Mouse (Mus musculus) CH12.LX (cell line): ENCODE data around the gene Trpm5. TPM values are rescaled to one million over a fixed set of nuclear protein-coding genes. Genes with fewer than 3 reads are reported as not detected.
A peak's percentile ranks its signal among the peaks of the same experiment; 100 is the strongest.

Experiments used
- DNase-seq: peaks from one replicate; pipeline ENCODE4 v3.0.0-alpha.2; 2013; ENCODE audit errors: extremely low read depth
- H3K27ac ChIP-seq: 2 replicates; pipeline ENCODE4 v1.5.1; 2012; ENCODE audit warnings: low read depth, mild to moderate bottlenecking, control low read depth, moderate library complexity; ENCODE audit not compliant: insufficient read depth
- H3K27me3 ChIP-seq: replicated peaks from 2 replicates; pipeline ENCODE3; 2012; ENCODE audit warnings: inconsistent platforms
- H3K36me3 ChIP-seq, 2 experiments: replicated peaks in 1 of 2; 2 replicates each; pipeline versions ENCODE3 to v1.6.1; 2012; ENCODE audit warnings: inconsistent platforms in 1 of 2, low read length in 1 of 2, mild to moderate bottlenecking in 1 of 2, mixed read lengths in 1 of 2, moderate library complexity in 1 of 2; ENCODE audit not compliant: control insufficient read depth in 1 of 2, insufficient read depth in 1 of 2
- H3K4me1 ChIP-seq, 2 experiments: 2 replicates each; pipeline ENCODE4 v1.6.1; 2012; ENCODE audit warnings: inconsistent platforms in 1 of 2, moderate library complexity in 1 of 2; ENCODE audit not compliant: insufficient read depth in 2 of 2, control insufficient read depth in 1 of 2
- H3K4me2 ChIP-seq: 2 replicates; pipeline ENCODE4 v1.6.1; 2012; ENCODE audit warnings: low read depth, mild to moderate bottlenecking, control low read depth; ENCODE audit not compliant: poor library complexity, insufficient read depth, severe bottlenecking
- H3K4me3 ChIP-seq, 3 experiments: fragments of 150-350 bp in 1 of 3; sonication (generic) in 1 of 3; replicated peaks in 1 of 3; 2 replicates each; pipeline versions ENCODE3 to v1.5.1; 2011 to 2012; ENCODE audit warnings: low read depth in 2 of 3, low read length in 2 of 3, mild to moderate bottlenecking in 2 of 3, moderate library complexity in 2 of 3, control low read depth in 1 of 3, improper control_type of control experiment in 1 of 3, inconsistent platforms in 1 of 3, mixed read lengths in 1 of 3; ENCODE audit not compliant: poor library complexity in 1 of 3
- H3K79me2 ChIP-seq: replicated peaks from 2 replicates; pipeline ENCODE4 v1.6.1; 2012; ENCODE audit warnings: mild to moderate bottlenecking, moderate library complexity; ENCODE audit not compliant: control insufficient read depth, poor library complexity, insufficient read depth, severe bottlenecking; ENCODE audit errors: extremely low read depth
- H3K9ac ChIP-seq: 2 replicates; pipeline ENCODE4 v1.6.1; 2012; ENCODE audit warnings: low read depth, mild to moderate bottlenecking, control low read depth, moderate library complexity; ENCODE audit not compliant: insufficient read depth
- H3K9me3 ChIP-seq: replicated peaks from 2 replicates; pipeline ENCODE3; 2012; ENCODE audit warnings: low read length, inconsistent platforms, mixed read lengths
- BHLHE40 ChIP-seq: IDR thresholded peaks from 2 replicates; pipeline ENCODE4 v1.6.1; 2011; ENCODE audit warnings: mild to moderate bottlenecking, low read depth, low read length, improper control_type of control experiment
- CHD2 ChIP-seq: IDR thresholded peaks from 2 replicates; pipeline ENCODE4 v1.6.1; 2011; ENCODE audit warnings: low read length, improper control_type of control experiment
- ELF1 ChIP-seq: IDR thresholded peaks from 2 replicates; pipeline ENCODE4 v1.6.1; 2014; ENCODE audit warnings: low read depth, mild to moderate bottlenecking, inconsistent platforms, low read length, improper control_type of control experiment
- HCFC1 ChIP-seq: IDR thresholded peaks from 2 replicates; pipeline ENCODE4 v1.6.1; 2012; ENCODE audit warnings: low read depth, mild to moderate bottlenecking, inconsistent platforms, low read length, improper control_type of control experiment
- IRF4 ChIP-seq: IDR thresholded peaks from 2 replicates; pipeline ENCODE4 v1.6.1; 2014; ENCODE audit warnings: low read depth, mild to moderate bottlenecking, inconsistent platforms, low read length, improper control_type of control experiment
- KAT2A ChIP-seq: IDR thresholded peaks from 2 replicates; pipeline ENCODE4 v1.6.1; 2012; ENCODE audit warnings: low read length, improper control_type of control experiment, inconsistent platforms; ENCODE audit not compliant: insufficient replicate concordance
- MAFK ChIP-seq: IDR thresholded peaks from 2 replicates; pipeline ENCODE4 v1.6.1; 2011; ENCODE audit warnings: low read length, improper control_type of control experiment; ENCODE audit not compliant: insufficient replicate concordance
- MAZ ChIP-seq: IDR thresholded peaks from 2 replicates; pipeline ENCODE4 v1.6.1; 2012; ENCODE audit warnings: low read depth, mild to moderate bottlenecking, inconsistent platforms, low read length, improper control_type of control experiment, moderate library complexity
- MXI1 ChIP-seq: IDR thresholded peaks from 2 replicates; pipeline ENCODE4 v1.6.1; 2011; ENCODE audit warnings: mild to moderate bottlenecking, low read depth, low read length, improper control_type of control experiment
- NELFE ChIP-seq: IDR thresholded peaks from 2 replicates; pipeline ENCODE4 v1.6.1; 2011; ENCODE audit warnings: low read depth, low read length, improper control_type of control experiment
- NRF1 ChIP-seq: IDR thresholded peaks from 2 replicates; pipeline ENCODE4 v1.6.1; 2014; ENCODE audit warnings: low read depth, mild to moderate bottlenecking, inconsistent platforms, low read length, improper control_type of control experiment, moderate library complexity
- PAX5 ChIP-seq: IDR thresholded peaks from 2 replicates; pipeline ENCODE4 v1.6.1; 2012; ENCODE audit warnings: low read length, inconsistent platforms, mixed read lengths
- RCOR1 ChIP-seq: conservative IDR thresholded peaks from 2 replicates; pipeline ENCODE4 v1.6.1; 2012; ENCODE audit warnings: low read depth, mild to moderate bottlenecking, inconsistent platforms, low read length, improper control_type of control experiment
- SIN3A ChIP-seq: IDR thresholded peaks from 2 replicates; pipeline ENCODE4 v1.6.1; 2012; ENCODE audit warnings: low read length, improper control_type of control experiment, inconsistent platforms
- TBP ChIP-seq: conservative IDR thresholded peaks from 2 replicates; pipeline ENCODE4 v1.6.1; 2011; ENCODE audit warnings: low read depth, low read length, improper control_type of control experiment
- USF2 ChIP-seq: conservative IDR thresholded peaks from 2 replicates; pipeline ENCODE4 v1.6.1; 2011; ENCODE audit warnings: low read depth, low read length, improper control_type of control experiment
- ZKSCAN1 ChIP-seq: IDR thresholded peaks from 2 replicates; pipeline ENCODE4 v1.6.1; 2012; ENCODE audit warnings: low read depth, inconsistent platforms, low read length, improper control_type of control experiment, borderline replicate concordance
- dilution Hi-C: fragments of 300-500 bp; cut with MboI; formaldehyde crosslinking; loops from 2 replicates; pipeline ENCODE4 v1.14.3; 2020; ENCODE audit warnings: low sequenced_read_pairs; ENCODE audit not compliant: extremely low pct_unique_long_range_greater_than_20kb, extremely low pct_ligation_motif_present
- in situ Hi-C: fragments of 300-500 bp; cut with MboI; formaldehyde crosslinking; loops from 3 replicates; pipeline ENCODE4 v1.14.3; 2019; ENCODE audit warnings: low sequenced_read_pairs, low pct_ligation_motif_present, low pct_unique_long_range_greater_than_20kb, mixed read lengths
- polyA plus RNA-seq: library from polyadenylated mRNA; unstranded; fragments of >175 nt; gene quantifications from 2 replicates; pipeline ENCODE4 v1.2.1, GENCODE M21; 2012; ENCODE audit warnings: low read depth; ENCODE audit not compliant: insufficient read length
- total RNA-seq, 2 experiments: library from RNA; depleted of rRNA; stranded (reverse); fragments of 300-350 nt in 1 of 2; fragments of >200 nt in 1 of 2; gene quantifications; 2 replicates each; pipeline ENCODE4 v1.2.3; 2012 to 2014

Trpm5 gene
- total and polyA plus RNA-seq, 3 experiments, result 1.1 to 3.0 (median 1.5) TPM

GRCm38 (mm10) chr7:143108996-143109660 is 14.7 kb upstream of the Trpm5 start:
- dilution Hi-C loops, result no loop called here
- Histone ChIP-seq H3K4me1 (no peaks in the 10 kb centered on the region), H3K9ac (no peak overlapping the region), H3K9me3 (peaks cover 7% of the 10 kb centered on the region), H3K4me2 (no peak overlapping the region), H3K4me3 (no peak overlapping the region), H3K36me3 (no peaks in the 10 kb centered on the region), H3K27me3 (peaks cover 94% of the 10 kb centered on the region), H3K27ac (no peak overlapping the region), H3K79me2 (no peaks in the 10 kb centered on the region)
- no peak for DNase-seq
- TF ChIP-seq TBP, result no peak
- TF ChIP-seq ELF1, result no peak
- TF ChIP-seq SIN3A, result no peak
- no peak for TF ChIP-seq IRF4
- TF ChIP-seq KAT2A, result no peak
- no peak for TF ChIP-seq RCOR1
- no peak for TF ChIP-seq HCFC1
- TF ChIP-seq CHD2, result no peak
- in situ Hi-C loops, result no loop called here

- dilution Hi-C loops, result no loop called here
- DNase-seq, result no peak
- no peak overlapping the region for H3K4me3 ChIP-seq
- peaks cover 5% of the 10 kb centered on the region for H3K9me3 ChIP-seq
- TF ChIP-seq BHLHE40 (no peak), IRF4 (no peak), KAT2A (no peak), SIN3A (no peak), MAFK (no peak)
- no peak overlapping the region for H3K27ac ChIP-seq
- in situ Hi-C loops, result no loop called here
- H3K36me3 ChIP-seq, result no peaks in the 10 kb centered on the region
- peaks cover 96% of the 10 kb centered on the region for H3K27me3 ChIP-seq
- no peak overlapping the region for H3K4me2 ChIP-seq
- no peaks in the 10 kb centered on the region for H3K4me1 ChIP-seq
- no peak overlapping the region for H3K9ac ChIP-seq
- no peaks in the 10 kb centered on the region for H3K79me2 ChIP-seq
These were observed 13.8 kb upstream of the Trpm5 start for GRCm38 (mm10) chr7:143108200-143108599.

GRCm38 (mm10) chr7:143106672-143107465 is 12.4 kb upstream of the Trpm5 start:
- Histone ChIP-seq H3K79me2 (no peaks in the 10 kb centered on the region), H3K4me1 (no peaks in the 10 kb centered on the region), H3K9me3 (peaks cover 5% of the 10 kb centered on the region), H3K4me2 (peak overlapping the region; percentile 13), H3K27ac (no peak overlapping the region), H3K36me3 (no peaks in the 10 kb centered on the region), H3K4me3 (peak overlapping the region in 1 of 3 experiments; percentile 7), H3K27me3 (peaks cover 96% of the 10 kb centered on the region), H3K9ac (no peak overlapping the region)
- in situ Hi-C loops, result no loop called here
- dilution Hi-C loops, result no loop called here
- TF ChIP-seq PAX5, result no peak
- no peak for TF ChIP-seq MAZ
- no peak for TF ChIP-seq ZKSCAN1
- TF ChIP-seq NRF1, result no peak
- no peak for TF ChIP-seq KAT2A
- TF ChIP-seq TBP, result no peak
- TF ChIP-seq CHD2, result no peak
- no peak for TF ChIP-seq MXI1
- TF ChIP-seq USF2, result no peak
- TF ChIP-seq SIN3A, result no peak
- no peak for TF ChIP-seq NELFE
- DNase-seq, result no peak
